In the genomic region with DNA sequence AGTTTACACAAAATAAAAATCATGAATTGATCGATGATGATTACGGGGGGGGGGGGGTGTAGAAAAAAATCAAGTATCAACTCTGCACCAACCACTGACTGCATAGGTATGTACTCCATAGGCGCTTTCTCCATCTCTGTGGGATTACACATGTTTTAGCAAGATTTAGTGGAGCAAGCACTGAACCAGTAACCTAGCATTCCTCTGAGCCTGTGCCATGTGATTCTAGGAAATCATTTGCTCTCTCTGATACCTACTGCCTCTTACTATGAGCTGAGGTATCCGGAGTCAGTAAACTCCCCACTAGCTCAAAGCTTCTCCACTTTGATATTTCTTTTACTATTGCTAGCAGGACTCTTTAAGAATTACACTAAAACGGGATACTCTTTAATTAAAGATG, we compare ENCODE assay signal across 21 mouse cellular contexts. TPM values are rescaled to one million over a fixed set of nuclear protein-coding genes. Genes with fewer than 3 reads are reported as not detected.
"Had no signal": no experiment of that assay in that cellular context is flagged by ENCODE, and none has a peak within 500 bp of the region (broad histone marks: within the 10 kb centered on the region; RNA-seq: fewer than 3 reads in every experiment).

No protein-coding gene starts in this region.

- H3K27ac ChIP-seq: lung, embryonic 15.5 days; macrophage; midbrain, embryonic 13.5 days; midbrain, embryonic 15.5 days; neural tube, embryonic 12.5 days; stomach, embryonic 15.5 days; stomach, postnatal 0 days had no signal

- H3K4me1 ChIP-seq: megakaryocyte, embryonic 14.5 days; midbrain, embryonic 15.5 days; neural tube, embryonic 12.5 days had no signal

- H3K9ac ChIP-seq: lung, embryonic 15.5 days; midbrain, embryonic 13.5 days; midbrain, embryonic 15.5 days; neural tube, embryonic 12.5 days; stomach, embryonic 15.5 days had no signal

- ATAC-seq: lung, postnatal 0 days; midbrain, embryonic 13.5 days; midbrain, embryonic 15.5 days had no signal

- DNase-seq: lung, postnatal 14 days; lung, postnatal 36 days; thymus, adult 2 months; thymus, postnatal 25 days; thymus, postnatal 4 days had no signal

- H3K27me3 ChIP-seq: lung, embryonic 15.5 days; megakaryocyte, embryonic 14.5 days; midbrain, embryonic 13.5 days; midbrain, embryonic 15.5 days; neural tube, embryonic 12.5 days; stomach, embryonic 15.5 days had no signal

- H3K36me3 ChIP-seq: lung, embryonic 15.5 days; midbrain, embryonic 13.5 days; midbrain, embryonic 15.5 days; neural tube, embryonic 12.5 days; stomach, embryonic 15.5 days had no signal

- H3K4me3 ChIP-seq: lung, embryonic 15.5 days; megakaryocyte, embryonic 14.5 days; midbrain, embryonic 13.5 days; midbrain, embryonic 15.5 days; neural tube, embryonic 12.5 days; stomach, embryonic 15.5 days had no signal

- H3K4me2 ChIP-seq: lung, embryonic 15.5 days; midbrain, embryonic 11.5 days; midbrain, embryonic 13.5 days; midbrain, embryonic 15.5 days; neural tube, embryonic 12.5 days; stomach, embryonic 15.5 days had no signal

- H3K9me3 ChIP-seq: lung, embryonic 15.5 days; midbrain, embryonic 13.5 days; midbrain, embryonic 15.5 days; neural tube, embryonic 12.5 days; stomach, embryonic 15.5 days had no signal

RNA-seq across cellular contexts. Expression of a gene that starts 43.1 kb away (rescaled TPM):
- total RNA-seq: neutrophil, adult 5-6 weeks had no signal

RNA-seq across cellular contexts. Expression of a gene that starts 43.2 kb away (rescaled TPM):
- total RNA-seq: neutrophil, adult 5-6 weeks had no signal

RNA-seq across cellular contexts. Expression of a gene that starts 54.0 kb away (rescaled TPM):
- total RNA-seq: megakaryocyte progenitor cell, adult 5-6 weeks; midbrain, postnatal 0 days; monocyte, adult 5-6 weeks; neutrophil, adult 5-6 weeks had no signal
- polyA plus RNA-seq: lung, embryonic 15.5 days; lung, postnatal 0 days; macrophage; midbrain, embryonic 11.5 days; midbrain, embryonic 13.5 days; midbrain, embryonic 15.5 days; midbrain, postnatal 0 days; neural tube, embryonic 12.5 days; spleen, adult 2 months; stomach, embryonic 15.5 days; stomach, postnatal 0 days; thymus, adult 2 months; urinary bladder, adult 2 months had no signal
